Mouse (Mus musculus) thymus, postnatal 36 days (tissue): ENCODE data around the gene Hcls1.

ENCODE experiments used
- DNase-seq, 2 experiments: peaks; one replicate each; pipeline ENCODE4 v3.0.0; 2022; ENCODE audit warnings: mixed read lengths in 2 of 2

The Hcls1 gene

DNA sequence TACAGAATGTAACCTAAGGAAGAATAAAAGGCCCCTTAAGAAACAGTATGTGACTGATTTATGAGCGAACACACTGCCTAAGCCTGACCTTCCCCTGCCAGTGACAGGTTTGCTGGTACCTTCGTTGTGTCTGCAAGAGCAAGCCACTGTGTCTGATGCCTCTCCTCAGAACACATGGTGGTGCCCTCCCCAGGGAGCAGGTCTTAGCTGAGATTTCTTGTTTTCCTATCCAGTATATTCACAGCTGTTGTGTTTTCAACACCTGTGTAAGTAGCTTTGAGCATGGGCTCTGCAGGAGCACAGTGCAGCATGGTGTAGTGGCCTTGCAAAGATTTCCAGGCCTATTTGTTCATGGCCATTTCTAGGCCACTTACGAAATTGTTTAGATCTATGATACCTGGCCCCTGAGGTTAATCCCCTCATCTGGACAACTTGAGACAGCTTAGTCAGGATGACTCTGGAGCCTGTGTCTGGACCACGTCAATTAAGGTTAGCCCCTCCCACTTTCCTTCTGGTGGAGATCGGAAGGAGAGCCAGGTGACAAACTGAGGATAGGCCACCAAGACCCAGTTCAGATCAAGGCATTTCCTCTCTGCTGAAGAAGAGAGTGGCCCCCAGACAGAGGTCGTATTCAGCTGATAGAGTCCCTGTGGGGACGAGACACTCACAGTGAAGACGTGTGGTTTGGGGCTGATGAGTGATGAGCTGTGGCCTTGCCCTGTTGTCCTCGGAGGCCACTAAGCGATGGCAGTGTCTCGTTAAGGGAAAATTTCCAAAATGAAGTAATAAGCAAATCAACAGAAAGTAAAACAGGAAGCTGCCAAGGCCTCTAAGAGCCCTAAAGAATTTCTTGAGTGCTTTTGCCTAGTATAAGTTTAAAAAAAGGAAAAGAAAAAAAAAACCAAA lies 4.3 kb upstream of the Hcls1 start:
- DNase-seq: no peak

DNA sequence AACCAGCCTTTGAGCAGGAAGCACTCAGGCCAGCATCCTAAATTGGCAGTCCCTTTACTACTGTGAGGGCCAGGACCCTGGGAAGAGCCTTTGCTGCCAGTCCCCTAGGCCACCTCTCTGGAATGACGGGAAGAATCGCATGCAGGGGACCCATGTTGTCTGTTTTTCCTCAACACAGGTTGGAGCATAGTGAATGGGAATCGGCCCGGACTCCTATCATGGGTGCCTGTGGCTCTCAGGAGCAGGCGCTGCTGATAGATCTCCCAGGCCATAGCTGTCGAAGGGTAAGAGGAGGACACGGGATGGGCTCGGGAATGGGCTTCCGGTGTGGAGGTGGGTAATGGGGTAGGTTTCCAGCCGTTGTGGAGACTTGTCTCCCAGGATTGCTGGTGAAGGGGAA lies 3.4 kb upstream of the Hcls1 start:
- no peak for DNase-seq

- DNase-seq: peak; percentile 32 to 59
Observed at GRCm38 (mm10) chr16:36931976-36932375, 2.8 kb upstream of the Hcls1 start.

GRCm38 (mm10) chr16:36932546-36932945 lies 2.2 kb upstream of the Hcls1 start:
- no peak for DNase-seq

- DNase-seq: peak; percentile 30 to 35
Observed at GRCm38 (mm10) chr16:36934131-36934840, 497 bp upstream of the Hcls1 start.

- DNase-seq: no peak
Observed at GRCm38 (mm10) chr16:36935814-36936213, 1.0 kb downstream of the Hcls1 start.

GRCm38 (mm10) chr16:36941137-36941727 lies 6.4 kb downstream of the Hcls1 start:
- peak; percentile 35 to 43 for DNase-seq

DNA sequence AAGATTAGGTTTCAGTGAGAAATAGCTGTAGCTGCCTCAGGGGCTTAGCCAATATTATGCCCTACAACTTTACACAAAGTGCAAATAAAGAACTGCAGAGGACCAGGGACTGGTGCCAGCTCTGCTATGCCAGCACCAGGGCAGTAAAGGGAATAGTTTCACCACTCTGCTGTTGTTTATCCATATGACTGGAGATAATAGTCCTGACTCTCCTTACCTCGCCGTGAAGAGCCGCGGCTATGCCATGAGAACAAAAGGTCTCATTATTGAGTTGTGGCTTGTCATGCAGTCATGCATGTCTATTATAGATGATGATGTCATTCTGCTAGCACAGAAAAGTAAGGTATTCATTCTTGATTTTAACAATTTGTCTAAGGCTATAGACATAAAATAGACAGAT lies 7.1 kb downstream of the Hcls1 start:
- no peak for DNase-seq

DNA sequence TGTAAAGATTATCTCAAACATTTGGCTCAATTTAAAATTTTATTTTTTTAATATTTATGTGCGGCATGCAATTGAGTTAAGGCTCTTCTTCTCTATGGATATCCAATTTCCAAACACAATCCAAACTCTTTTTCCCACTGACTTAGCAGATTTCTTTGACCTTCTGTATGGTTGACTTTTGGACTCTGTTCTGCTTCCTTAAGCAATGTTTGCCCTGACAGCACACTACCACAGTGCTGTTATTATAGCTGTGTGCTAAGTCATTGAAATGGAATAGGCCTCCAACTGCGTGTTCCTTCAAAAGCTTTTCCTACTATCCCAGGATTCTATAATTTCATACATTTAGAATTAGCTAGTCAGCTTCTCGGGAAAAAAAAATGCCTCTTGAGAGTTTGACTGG lies 8.8 kb downstream of the Hcls1 start:
- no peak for DNase-seq

- DNase-seq: no peak
Observed at GRCm38 (mm10) chr16:36944895-36945424, 10.2 kb downstream of the Hcls1 start.

DNA sequence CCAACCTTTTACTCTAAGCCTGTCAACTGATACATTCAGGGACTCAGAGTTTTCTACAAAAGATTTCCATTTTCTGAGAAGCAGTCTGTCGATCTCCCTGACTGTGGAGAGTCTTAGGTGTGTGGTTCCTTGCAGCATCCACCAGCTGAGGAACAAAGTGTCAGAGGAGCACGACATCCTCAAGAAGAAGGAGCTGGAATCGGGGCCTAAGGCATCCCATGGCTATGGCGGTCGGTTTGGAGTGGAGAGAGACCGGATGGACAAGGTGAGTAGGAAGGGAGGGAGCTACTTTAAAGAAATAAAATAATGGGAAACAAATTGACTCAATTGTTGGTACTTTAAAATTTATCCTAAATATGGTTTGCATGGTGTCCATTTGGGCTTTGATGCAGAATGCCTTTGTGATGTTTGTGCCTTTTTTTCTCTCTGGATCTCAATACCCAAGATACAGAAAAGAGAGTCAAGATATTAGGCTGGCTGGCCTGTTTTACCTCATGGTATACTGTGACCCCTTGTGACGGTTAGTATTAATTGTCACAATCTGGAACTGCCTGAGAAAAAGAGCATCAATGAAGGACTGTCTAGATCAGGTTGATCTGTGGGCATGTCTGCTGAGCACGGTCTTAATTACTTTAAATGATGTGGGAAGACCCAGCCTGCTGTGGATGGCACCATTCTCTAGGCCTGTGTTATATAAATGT lies 11.8 kb downstream of the Hcls1 start:
- DNase-seq: no peak

GRCm38 (mm10) chr16:36947646-36948197 lies 12.9 kb downstream of the Hcls1 start:
- DNase-seq: no peak

- no peak for DNase-seq
Observed at GRCm38 (mm10) chr16:36949614-36950336, 15.0 kb downstream of the Hcls1 start.

DNA sequence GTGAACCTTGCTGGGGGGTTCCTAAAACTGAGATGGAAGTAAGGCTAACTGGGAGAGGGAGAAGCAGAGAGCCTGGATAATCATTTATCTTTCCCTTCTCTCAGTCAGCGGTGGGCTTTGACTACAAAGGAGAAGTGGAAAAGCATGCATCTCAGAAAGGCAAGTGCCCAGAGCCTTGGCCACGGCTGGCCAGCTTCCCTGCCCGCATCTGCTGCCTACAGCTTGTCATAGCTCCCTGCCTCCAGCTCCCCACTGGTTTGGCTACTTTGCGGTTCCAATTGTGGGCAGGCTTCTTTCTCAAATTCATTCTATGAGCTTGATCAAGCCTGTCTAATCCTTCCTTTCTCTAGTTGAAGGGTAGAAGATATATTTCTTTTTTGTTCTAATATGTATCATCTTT lies 16.2 kb downstream of the Hcls1 start:
- DNase-seq: no peak

DNA sequence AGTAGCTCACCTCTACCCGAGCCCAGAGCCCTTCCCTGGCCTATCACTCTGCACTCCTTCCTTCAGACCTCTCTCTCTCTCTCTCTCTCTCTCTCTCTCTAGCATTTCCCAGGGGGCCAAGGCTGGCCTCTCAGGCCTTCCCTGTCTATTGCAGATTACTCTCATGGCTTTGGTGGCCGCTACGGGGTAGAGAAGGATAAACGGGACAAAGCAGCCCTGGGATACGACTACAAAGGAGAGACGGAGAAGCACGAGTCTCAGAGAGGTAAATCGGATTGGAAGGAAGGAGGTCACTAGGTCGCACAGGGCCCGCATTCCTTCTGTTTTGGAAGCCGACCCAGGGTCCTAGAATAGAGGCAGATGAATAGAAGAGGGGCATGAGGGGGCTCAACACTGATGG lies 20.3 kb downstream of the Hcls1 start:
- DNase-seq: no peak

DNA sequence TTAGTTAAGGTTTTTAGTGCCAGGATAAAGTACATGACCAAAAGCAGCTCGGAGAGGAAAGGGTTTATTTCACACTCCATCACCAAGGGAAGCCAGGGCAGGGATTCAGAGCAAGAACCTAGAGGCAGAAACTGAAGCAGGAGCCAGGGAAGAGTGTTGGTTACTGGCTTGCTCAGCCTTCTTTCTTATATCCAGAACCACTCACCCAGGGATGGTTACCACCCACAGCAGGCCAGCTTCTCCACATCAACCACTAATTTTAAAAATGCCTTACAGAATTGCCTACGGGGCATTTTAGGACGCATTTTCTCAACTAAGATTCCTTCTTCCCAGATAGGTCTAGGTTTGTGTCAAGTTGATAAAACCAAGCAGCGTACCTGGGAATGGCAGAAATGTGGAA lies 28.6 kb downstream of the Hcls1 start:
- no peak for DNase-seq

DNA sequence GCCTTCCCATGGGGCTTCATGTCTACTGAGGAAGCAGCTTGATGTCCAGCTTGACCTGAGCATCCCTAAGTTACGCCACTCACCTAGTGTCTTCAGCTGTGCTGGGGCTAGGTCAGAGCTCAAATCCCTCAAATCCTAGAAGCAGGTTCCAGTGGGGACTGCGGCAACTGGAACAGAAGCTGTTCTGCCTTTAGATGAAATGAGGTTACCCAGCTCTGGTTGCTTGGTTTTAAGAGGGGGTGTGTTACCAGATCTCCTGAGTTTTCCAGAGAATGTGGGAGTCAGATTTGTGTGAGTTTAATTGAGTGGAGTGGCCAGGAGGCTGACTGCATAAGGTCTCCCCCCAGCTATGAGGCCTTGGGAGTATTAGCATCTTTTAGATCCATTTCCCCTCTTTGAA lies 44.3 kb downstream of the Hcls1 start:
- DNase-seq: no peak

GRCm38 (mm10) chr16:36983796-36984195 lies 49.0 kb downstream of the Hcls1 start:
- no peak for DNase-seq

GRCm38 (mm10) chr16:36985636-36986042 lies 50.9 kb downstream of the Hcls1 start:
- DNase-seq: peak in 1 of 2 experiments; percentile 21

DNA sequence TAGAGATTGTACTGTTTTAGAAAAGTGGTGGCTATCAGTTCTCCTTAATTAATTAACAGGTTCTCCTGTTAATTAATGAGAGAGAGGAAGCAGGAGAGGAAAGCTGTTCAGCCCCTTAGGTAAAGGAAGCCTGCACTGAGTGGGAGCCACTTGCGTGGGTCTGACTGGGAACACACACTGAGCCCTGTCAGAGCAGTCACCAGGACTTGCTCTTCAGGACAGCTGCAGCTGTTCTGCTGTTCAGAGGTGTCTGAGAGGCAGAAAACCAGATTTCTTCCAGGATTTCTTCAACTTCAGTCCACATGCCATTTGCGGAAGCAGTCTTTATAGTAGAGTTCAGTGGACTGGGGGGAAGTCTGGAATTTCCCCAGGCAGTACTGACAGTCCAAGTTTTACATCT lies 52.6 kb downstream of the Hcls1 start:
- DNase-seq: no peak

DNA sequence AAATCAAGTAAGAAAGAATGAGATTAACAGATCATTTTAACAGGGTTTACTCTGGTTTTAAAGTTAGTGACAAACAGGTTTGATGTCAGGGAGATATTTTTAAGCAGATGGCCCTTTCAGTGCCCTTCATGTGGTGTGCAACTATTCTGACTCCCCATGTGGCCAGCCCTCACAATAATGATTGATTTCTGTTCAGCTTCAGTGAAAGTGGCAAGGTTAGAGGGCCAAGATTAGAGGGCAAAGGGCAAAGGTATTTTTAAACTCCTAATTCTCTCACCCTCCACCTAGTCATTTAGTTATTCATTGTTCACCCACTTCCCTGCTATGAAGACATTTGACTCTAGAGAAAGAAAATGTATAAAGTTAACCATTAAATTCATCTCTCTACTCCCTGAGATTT lies 53.3 kb downstream of the Hcls1 start:
- no peak for DNase-seq

DNA sequence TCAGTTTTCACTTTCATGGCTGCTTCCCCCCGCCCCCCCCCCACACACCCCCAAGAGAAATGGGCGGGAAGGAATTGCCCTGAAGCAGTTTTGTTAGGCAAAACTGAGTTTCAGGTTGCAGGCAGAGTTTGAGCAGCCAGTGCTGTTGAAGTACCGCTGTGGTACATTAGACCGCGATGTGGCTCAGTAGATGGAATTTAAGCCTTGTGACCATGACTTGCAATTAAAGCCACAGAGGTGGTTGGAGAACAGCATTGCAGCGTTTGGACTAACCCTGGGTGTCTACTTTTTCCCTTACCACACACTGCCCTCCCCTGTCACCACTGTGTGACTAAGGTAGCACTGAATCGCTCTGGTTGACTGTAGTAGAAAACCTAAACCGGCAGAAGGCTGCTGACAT lies 54.7 kb downstream of the Hcls1 start:
- no peak for DNase-seq
